Mouse (Mus musculus) c-Kit-positive CD71-positive TER-119-positive erythroid progenitor cells, embryonic 14.5 days (primary cell): ENCODE measurements at regions not wholly inside any gene's neighbourhood (a gene's known extent, or its start where the extent isn't known, plus 50 kb on each side); places are given as distances from the start of the nearest gene placed in this dataset.

Experiments
- DNase-seq: peaks from one replicate; pipeline ENCODE4 v3.0.0-alpha.2; 2013; ENCODE audit warnings: low spot score

GRCm38 (mm10) chr3:149223776-149224175 lies 233.4 kb upstream of the Adgrl2 start:
- DNase-seq: no peak

GRCm38 (mm10) chr3:149220958-149221357 lies 230.6 kb upstream of the Adgrl2 start:
- no peak for DNase-seq

DNA sequence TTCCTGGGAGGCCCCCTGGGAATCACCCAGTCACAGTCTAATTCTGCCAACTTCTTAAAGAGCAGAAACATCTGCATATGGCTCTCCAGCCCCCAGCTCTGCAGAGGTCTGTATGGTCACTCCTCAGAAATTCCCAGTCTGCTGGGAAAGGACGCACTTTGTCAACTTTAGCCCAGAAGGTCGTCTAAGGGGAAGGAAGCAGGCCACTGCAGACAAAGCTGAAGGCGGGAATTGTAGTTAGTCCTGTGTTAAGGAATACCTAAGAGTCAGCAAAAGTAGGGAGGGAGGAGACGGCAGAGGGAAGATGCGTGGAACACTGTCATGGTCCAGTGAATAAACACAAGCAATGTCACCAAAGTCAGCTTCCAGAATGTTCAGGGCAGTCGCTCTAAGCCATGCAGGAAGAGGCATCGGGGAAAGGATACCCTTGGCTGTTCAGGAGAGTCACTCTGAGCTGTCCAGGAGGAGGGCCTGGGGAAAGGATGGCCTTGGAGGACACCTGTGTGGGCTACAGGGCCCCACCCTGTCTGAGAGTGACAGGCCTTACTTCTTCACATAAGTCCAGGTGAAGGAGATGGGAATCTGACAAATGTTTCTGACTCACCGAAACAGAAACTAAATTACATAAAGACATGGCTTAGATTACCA lies 230.1 kb upstream of the Adgrl2 start:
- DNase-seq: no peak

DNA sequence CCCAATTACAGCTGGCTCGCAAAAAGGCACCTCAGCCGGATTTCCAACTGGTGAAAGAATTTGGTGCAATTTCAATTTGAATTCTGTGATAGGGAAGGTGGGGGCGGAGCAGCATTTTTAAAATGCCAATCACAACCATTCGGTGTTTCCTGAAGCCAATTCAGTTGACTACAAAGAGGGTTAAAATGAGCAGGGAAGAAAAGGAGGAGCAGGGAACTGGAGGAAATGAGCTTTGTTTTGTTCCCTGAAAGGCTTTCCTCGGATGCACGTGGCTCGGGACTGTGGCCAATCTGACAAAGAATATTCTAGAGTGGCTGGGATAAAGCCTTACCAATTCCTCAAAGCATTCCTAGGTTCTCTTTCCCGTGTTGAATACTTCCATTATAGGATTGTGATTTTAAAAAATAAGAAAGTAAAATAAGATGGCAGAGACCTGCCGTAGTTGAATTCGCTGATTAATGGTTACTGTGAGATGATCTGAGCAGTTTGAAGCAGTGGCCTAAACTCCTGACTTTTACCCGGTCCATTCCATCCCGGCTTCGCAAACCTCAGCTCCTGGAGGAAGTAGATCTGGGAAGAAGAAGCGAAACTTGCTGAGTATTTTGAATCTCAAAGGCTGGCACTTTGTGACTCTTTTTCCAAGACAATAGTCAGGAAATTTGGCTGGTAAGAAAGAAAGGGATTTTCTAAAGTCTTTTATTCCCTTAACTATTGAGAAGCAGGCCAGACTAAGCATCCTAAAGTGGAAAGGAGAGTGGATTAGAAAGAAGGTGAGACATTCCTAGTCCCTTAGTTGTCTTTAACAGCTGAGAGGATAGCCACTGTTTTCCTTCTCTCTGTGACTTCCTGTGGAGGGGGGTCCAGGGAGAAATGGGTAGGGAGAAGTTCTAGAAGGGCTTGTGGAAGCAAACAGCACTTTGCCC lies 229.3 kb upstream of the Adgrl2 start:
- no peak for DNase-seq

- no peak for DNase-seq
These were observed 227.8 kb upstream of the Adgrl2 start for GRCm38 (mm10) chr3:149217916-149218803.

- DNase-seq: no peak
These were observed 226.5 kb upstream of the Adgrl2 start for GRCm38 (mm10) chr3:149216759-149217400.

- no peak for DNase-seq
These were observed 225.3 kb upstream of the Adgrl2 start for GRCm38 (mm10) chr3:149215691-149216090.

DNA sequence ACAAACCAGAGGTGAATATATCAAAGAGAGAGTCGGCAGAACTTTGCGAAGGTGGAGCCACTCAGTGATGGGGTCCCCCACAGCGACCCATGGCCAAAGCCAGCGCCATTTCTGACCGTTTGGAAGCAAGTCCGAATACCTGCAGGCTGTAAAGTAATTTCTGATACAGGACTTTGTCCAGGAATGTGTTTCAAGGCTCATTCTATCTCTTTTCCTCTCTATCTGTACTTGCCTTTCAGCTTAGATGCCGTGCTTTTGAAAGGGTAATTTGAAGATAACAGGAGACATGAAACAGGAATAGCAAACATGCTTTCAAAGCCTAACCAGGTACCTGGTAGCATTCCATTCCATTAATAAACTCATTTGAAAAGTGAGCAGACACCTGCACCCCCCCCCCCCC lies 221.6 kb upstream of the Adgrl2 start:
- no peak for DNase-seq

GRCm38 (mm10) chr3:149209260-149209659 lies 218.9 kb upstream of the Adgrl2 start:
- no peak for DNase-seq

- DNase-seq: no peak
These were observed 213.1 kb upstream of the Adgrl2 start for GRCm38 (mm10) chr3:149203451-149203850.

DNA sequence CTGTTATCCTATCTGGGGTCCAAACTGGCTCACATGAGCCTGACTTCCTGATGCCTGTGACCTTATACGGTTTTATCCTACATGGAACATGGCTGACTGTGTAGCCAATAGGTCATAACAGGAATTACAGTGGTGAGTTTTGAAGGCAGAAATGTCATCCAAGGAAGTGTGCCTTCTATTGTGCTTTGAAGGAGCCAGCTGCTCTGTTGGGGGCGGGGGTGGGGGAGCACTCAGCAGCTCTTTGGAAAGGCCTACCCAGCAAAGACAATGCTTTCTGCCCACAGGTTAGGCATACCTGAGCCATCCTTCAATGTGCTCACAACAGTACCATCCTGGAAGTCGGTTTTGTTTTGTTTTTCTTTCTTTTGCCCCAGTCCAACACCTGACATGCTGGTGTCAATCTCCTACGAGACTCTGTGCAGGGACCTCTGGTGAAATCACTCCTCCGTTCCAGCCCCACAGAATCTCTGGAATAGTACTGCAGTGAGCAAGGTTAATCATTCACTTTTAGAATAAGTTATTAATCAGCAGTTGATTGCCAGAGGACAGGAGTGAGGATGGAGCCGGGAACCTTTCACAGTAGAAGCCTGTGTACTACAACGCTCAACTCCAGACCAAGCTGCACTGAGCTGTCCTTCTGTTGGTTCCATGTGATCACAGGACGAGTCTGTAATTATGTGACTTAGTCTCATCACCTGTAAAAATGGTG lies 206.3 kb upstream of the Adgrl2 start:
- DNase-seq: no peak

GRCm38 (mm10) chr3:149190856-149191576 lies 200.7 kb upstream of the Adgrl2 start:
- DNase-seq: no peak

GRCm38 (mm10) chr3:149184136-149184551 lies 193.8 kb upstream of the Adgrl2 start:
- no peak for DNase-seq

GRCm38 (mm10) chr3:149182095-149182494 lies 191.7 kb upstream of the Adgrl2 start:
- DNase-seq: no peak

GRCm38 (mm10) chr3:149180129-149180528 lies 189.8 kb upstream of the Adgrl2 start:
- DNase-seq: no peak

GRCm38 (mm10) chr3:149179486-149180116 lies 189.2 kb upstream of the Adgrl2 start:
- no peak for DNase-seq

- DNase-seq: no peak
These were observed 188.5 kb upstream of the Adgrl2 start for GRCm38 (mm10) chr3:149178891-149179290.

DNA sequence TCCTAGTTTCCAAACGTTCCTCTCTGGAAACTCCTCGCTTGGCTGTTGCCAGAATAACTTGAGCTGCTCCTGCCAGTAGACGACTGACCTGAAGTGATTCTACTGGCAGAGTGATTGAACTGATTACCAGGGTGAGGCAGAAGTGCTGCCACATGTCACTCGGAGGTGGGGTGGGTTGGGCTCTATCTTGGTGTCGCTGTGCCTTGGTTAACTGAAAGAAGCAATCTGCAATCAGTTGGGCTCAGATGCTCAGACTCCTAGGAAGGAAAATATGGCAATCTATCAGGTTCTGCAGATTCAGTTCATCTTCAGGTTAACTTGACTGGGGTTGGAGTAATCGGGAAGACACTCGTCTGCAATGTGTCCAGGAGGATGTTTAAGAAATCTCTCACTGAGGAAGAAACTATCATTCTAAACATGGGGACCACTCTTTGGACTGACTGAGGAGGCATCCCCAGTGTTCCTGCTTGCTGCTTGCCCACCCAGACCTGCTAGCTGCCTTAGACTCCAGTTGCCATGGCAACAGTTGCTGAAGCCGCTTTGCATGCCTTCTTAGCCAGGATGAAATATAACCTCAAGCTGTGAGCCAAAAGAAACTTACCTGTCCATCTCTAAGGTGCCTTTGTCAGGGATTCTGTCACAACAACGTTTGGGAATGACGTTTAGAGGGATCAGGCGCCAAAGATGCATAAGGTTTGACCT lies 184.5 kb upstream of the Adgrl2 start:
- no peak for DNase-seq

GRCm38 (mm10) chr3:149173537-149173936 lies 183.2 kb upstream of the Adgrl2 start:
- no peak for DNase-seq
